Mouse (Mus musculus): ENCODE data around the gene Srpx.

DNA sequence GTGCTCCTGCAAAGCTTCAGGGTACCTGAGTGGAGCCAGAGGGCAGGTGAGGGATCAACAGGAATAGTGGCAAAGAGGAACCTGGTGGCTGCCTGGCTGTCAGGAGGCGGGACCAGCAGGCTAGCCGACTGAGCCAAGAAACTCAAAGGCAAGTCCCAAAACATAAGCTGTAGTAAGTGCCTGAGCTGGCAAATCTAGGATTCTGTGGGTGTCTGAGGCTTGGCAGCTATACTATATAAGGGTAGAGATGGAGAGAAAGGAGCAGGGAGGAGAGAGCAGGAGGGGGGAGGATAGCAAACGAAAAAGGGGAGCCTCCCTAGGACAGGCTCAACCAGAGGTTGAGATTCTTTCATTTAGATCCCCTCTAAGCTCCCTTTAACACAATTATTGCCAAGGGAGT lies 1.7 kb downstream of the Srpx start:
- no peak for TF ChIP-seq CTCF (IDR thresholded peaks at IDR 0.05; ENCODE audit: borderline replicate concordance, insufficient read depth, low read depth, low read length)
- TF ChIP-seq POLR2A (IDR thresholded peaks at IDR 0.05; ENCODE audit: borderline replicate concordance, insufficient read depth, low read length) = no peak

All from cerebellum, adult 2 months (tissue).